In genomic region chr19:45252436-45252835, GRCm38 (mm10) we compare ENCODE assay signal across 27 mouse cellular contexts. TPM values are rescaled to one million over a fixed set of nuclear protein-coding genes. Genes with fewer than 3 reads are reported as not detected.
"Had no signal": no experiment of that assay in that cellular context is flagged by ENCODE, and none has a peak within 500 bp of the region (broad histone marks: within the 10 kb centered on the region; RNA-seq: fewer than 3 reads in every experiment).

No protein-coding gene starts in this region.

- H3K4me3 ChIP-seq: gastrocnemius, adult 2 months; heart, embryonic 10.5 days; heart, embryonic 12.5 days; hindbrain, embryonic 10.5 days; hindbrain, embryonic 12.5 days; intestine, embryonic 15.5 days; layer of hippocampus, adult 2 months; left cerebral cortex, adult 2 months; limb, embryonic 10.5 days; limb, embryonic 12.5 days; liver, embryonic 13.5 days had no signal

- H3K4me1 ChIP-seq: heart, embryonic 12.5 days; intestine, embryonic 15.5 days; liver, embryonic 13.5 days had no signal

- H3K27ac ChIP-seq: gastrocnemius, adult 2 months; heart, embryonic 10.5 days; hindbrain, embryonic 10.5 days; hindbrain, embryonic 12.5 days; hindbrain, embryonic 14.5 days; intestine, embryonic 15.5 days; layer of hippocampus, adult 2 months; left cerebral cortex, adult 2 months; limb, embryonic 10.5 days; limb, embryonic 12.5 days; liver, embryonic 13.5 days had no signal

- DNase-seq: gastrocnemius, adult 2 months; gastrocnemius, postnatal 10 days; gastrocnemius, postnatal 25 days; heart, adult 18-20 months; heart, postnatal 10 days; heart, postnatal 4 days; kidney, adult 8-10 months; kidney, postnatal 25 days; kidney, postnatal 4 days; liver; liver, embryonic 13.5 days had no signal

RNA-seq across cellular contexts. Expression of gene Lbx1, which starts 16.8 kb away (rescaled TPM):
- polyA plus RNA-seq: frontal cortex, adult 2 months; heart, embryonic 12.5 days; heart, embryonic 14.5 days; heart, embryonic 16.5 days; inflammation-experienced regulatory T-cells, adult 6 months; intestine, postnatal 0 days; kidney, embryonic 16.5 days; liver, embryonic 13.5 days had no signal
